Mouse (Mus musculus) frontal cortex, adult (tissue): Measurements from ENCODE around the gene Ap5m1.
"Not testable (repeated sequence)": the region's sequence is repeated elsewhere in the genome, so short reads cannot be mapped to it uniquely, and the experiment has no call there.

Experiments used
- ATAC-seq: cut with Nextera tagmentation; 2 replicates; pipeline ENCODE4 v1.9.2; 2017; ENCODE audit warnings: mild to moderate bottlenecking, moderate library complexity, mixed read lengths; ENCODE audit not compliant: low TSS enrichment

Gene Ap5m1

GRCm38 (mm10) chr14:49065529-49066273, at the start of gene Ap5m1:
Ap5m1 (plus strand) TSS chr14:49066097.
- ATAC-seq: peak; percentile 13

GRCm38 (mm10) chr14:49019765-49020164, 46.1 kb upstream of the Ap5m1 start:
- ATAC-seq: no peak

- ATAC-seq: no peak
These were observed 38.7 kb upstream of the Ap5m1 start for GRCm38 (mm10) chr14:49027040-49027778.

- ATAC-seq: no peak
These were observed 38.0 kb upstream of the Ap5m1 start for GRCm38 (mm10) chr14:49027779-49028368.

- ATAC-seq: no peak
These were observed 36.9 kb upstream of the Ap5m1 start for GRCm38 (mm10) chr14:49028991-49029390.

GRCm38 (mm10) chr14:49045610-49046009, 20.3 kb upstream of the Ap5m1 start:
- ATAC-seq: peak; percentile 81

GRCm38 (mm10) chr14:49049492-49049891, 16.4 kb upstream of the Ap5m1 start:
- ATAC-seq: no peak

- ATAC-seq: no peak
These were observed 2.1 kb upstream of the Ap5m1 start for GRCm38 (mm10) chr14:49063838-49064237.

- peak; percentile 97 for ATAC-seq
These were observed 452 bp downstream of the Ap5m1 start, which contains the start of gene Exoc5 for GRCm38 (mm10) chr14:49066274-49066823. Exoc5 (minus strand) TSS chr14:49066653.

GRCm38 (mm10) chr14:49072837-49073236, 6.9 kb downstream of the Ap5m1 start:
- peak; percentile 76 for ATAC-seq

- ATAC-seq: peak; percentile 88
These were observed 8.0 kb downstream of the Ap5m1 start for GRCm38 (mm10) chr14:49073896-49074295.

- ATAC-seq: no peak
These were observed 8.5 kb downstream of the Ap5m1 start for GRCm38 (mm10) chr14:49074361-49074760.

- no peak for ATAC-seq
These were observed 12.9 kb downstream of the Ap5m1 start for GRCm38 (mm10) chr14:49078820-49079219.

- ATAC-seq: no peak
These were observed 20.6 kb downstream of the Ap5m1 start for GRCm38 (mm10) chr14:49086522-49086921.

- no peak for ATAC-seq
These were observed 22.5 kb downstream of the Ap5m1 start for GRCm38 (mm10) chr14:49088155-49089048.

GRCm38 (mm10) chr14:49089461-49090058, 23.7 kb downstream of the Ap5m1 start:
- no peak for ATAC-seq

- no peak for ATAC-seq
These were observed 24.2 kb downstream of the Ap5m1 start for GRCm38 (mm10) chr14:49090102-49090501.

- no peak for ATAC-seq
These were observed 25.4 kb downstream of the Ap5m1 start for GRCm38 (mm10) chr14:49091277-49091676.

- ATAC-seq: not testable (repeated sequence)
These were observed 25.9 kb downstream of the Ap5m1 start for GRCm38 (mm10) chr14:49091755-49092154.

- ATAC-seq: peak; percentile 69; the same call in 1 of the 2 replicates
These were observed 52.5 kb downstream of the Ap5m1 start for GRCm38 (mm10) chr14:49118381-49118780.

- ATAC-seq: no peak
These were observed 55.8 kb downstream of the Ap5m1 start for GRCm38 (mm10) chr14:49121723-49122122.
